Mouse (Mus musculus): ENCODE results near the gene Clic5.

Clic5 gene

GRCm38 (mm10) chr17:44261594-44262202, 73.3 kb downstream of the Clic5 start:
- DNase-seq (ENCODE audit: low read depth, low spot score), result peak; percentile 62

GRCm38 (mm10) chr17:44270043-44270442, 81.7 kb downstream of the Clic5 start:
- no peak for DNase-seq (ENCODE audit: low read depth, low spot score)

GRCm38 (mm10) chr17:44271426-44271825, 83.0 kb downstream of the Clic5 start:
- DNase-seq (ENCODE audit: low read depth, low spot score), result no peak

GRCm38 (mm10) chr17:44274804-44275203, 86.4 kb downstream of the Clic5 start:
- DNase-seq (ENCODE audit: low read depth, low spot score), result no peak

GRCm38 (mm10) chr17:44288320-44288719, 99.9 kb downstream of the Clic5 start:
- no peak for DNase-seq (ENCODE audit: low read depth, low spot score)

GRCm38 (mm10) chr17:44297221-44297620, 108.8 kb downstream of the Clic5 start:
- no peak for DNase-seq (ENCODE audit: low read depth, low spot score)

- DNase-seq (ENCODE audit: low read depth, low spot score), result no peak
Observed at GRCm38 (mm10) chr17:44300236-44300635, 111.9 kb downstream of the Clic5 start.

- no peak for DNase-seq (ENCODE audit: low read depth, low spot score)
Observed at GRCm38 (mm10) chr17:44300723-44301122, 112.3 kb downstream of the Clic5 start.

- no peak for DNase-seq (ENCODE audit: low read depth, low spot score)
Observed at GRCm38 (mm10) chr17:44301224-44301811, 112.9 kb downstream of the Clic5 start.

GRCm38 (mm10) chr17:44304076-44304475, 115.7 kb downstream of the Clic5 start:
- DNase-seq (ENCODE audit: low read depth, low spot score), result no peak

GRCm38 (mm10) chr17:44309914-44310622, 121.7 kb downstream of the Clic5 start:
- DNase-seq (ENCODE audit: low read depth, low spot score), result no peak

GRCm38 (mm10) chr17:44325314-44325713, 136.9 kb downstream of the Clic5 start:
- DNase-seq (ENCODE audit: low read depth, low spot score), result no peak

- no peak for DNase-seq (ENCODE audit: low read depth, low spot score)
Observed at GRCm38 (mm10) chr17:44327279-44328146, 139.1 kb downstream of the Clic5 start.

GRCm38 (mm10) chr17:44328147-44328482, 139.7 kb downstream of the Clic5 start:
- no peak for DNase-seq (ENCODE audit: low read depth, low spot score)

Measured in telencephalon, adult 2 months (tissue).